Mouse (Mus musculus): ENCODE data around the gene Fam178b. TPM values are rescaled to one million over a fixed set of nuclear protein-coding genes. Genes with fewer than 3 reads are reported as not detected.

Gene Fam178b
- polyA plus RNA-seq (2015; fragmentation: Nextera tagmentation; extraction: Ambion mirVana), result 4.4 and 5.5 TPM in 2 replicates

DNA sequence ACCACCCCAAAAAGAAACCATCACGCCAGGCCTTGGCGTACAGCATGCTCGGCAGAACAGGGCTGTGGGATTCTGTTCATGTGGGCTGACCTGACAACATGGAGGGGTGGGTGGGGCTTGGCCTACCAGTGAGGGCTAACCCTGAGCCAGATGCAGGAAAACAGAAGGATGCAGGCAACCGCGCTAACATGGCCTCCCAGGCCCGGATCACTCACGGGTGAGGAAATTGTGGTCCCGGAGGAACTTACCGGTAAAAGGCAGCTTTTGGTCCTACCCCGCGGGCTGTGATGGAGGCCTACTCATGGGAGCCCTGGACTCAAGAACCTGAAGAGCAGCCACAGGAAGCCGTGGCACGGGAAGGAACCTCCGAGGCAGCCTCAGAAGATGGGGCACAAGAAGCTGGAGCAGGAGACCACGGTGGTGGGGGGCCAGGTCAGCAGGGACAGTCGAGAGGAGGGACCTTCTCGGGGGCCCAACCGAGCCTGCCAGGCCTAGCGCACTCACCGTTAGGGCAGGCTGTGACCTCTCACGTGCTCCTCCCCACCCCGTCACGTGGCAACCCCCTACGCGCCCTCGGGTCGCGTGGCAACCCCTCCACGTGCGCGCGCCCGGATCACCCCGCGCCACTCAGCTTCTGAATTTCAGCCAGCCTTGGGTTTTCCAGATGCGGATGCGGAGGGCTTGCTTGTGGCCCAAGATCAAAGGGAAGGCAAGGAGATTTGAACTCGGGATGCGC is at the start of gene Fam178b:
Gene Fam178b (minus strand): TSS at position 564 of the 736 bp plus-strand sequence.
- no peaks in the 10 kb centered on the region for H3K27me3 ChIP-seq (ENCODE audit: control insufficient read depth, insufficient read depth, low read depth, low read length)
- WGBS, result 91% methylated on average over 39 of the region's 39 CpGs
- no peak within 1 kb of the TSS for H3K9ac ChIP-seq (ENCODE audit: low read length)
- no peak within 1 kb of the TSS for H3K27ac ChIP-seq (ENCODE audit: low read length)
- no peaks in the 10 kb centered on the region for H3K9me3 ChIP-seq (ENCODE audit: control insufficient read depth, low read length)
- H3K36me3 ChIP-seq (ENCODE audit: control insufficient read depth, insufficient read depth, low read length), result no peaks in the 10 kb centered on the region
- no peaks in the 10 kb centered on the region; the same call in 1 of the 2 replicates for H3K4me1 ChIP-seq (replicated peaks; ENCODE audit: control insufficient read depth, insufficient read depth, low read length)
- H3K4me3 ChIP-seq (ENCODE audit: low read length), result no peak within 1 kb of the TSS
- no peak for ATAC-seq (ENCODE audit: low read depth)
- H3K4me2 ChIP-seq (ENCODE audit: low read depth, low read length), result no peak within 1 kb of the TSS

- no peaks in the 10 kb centered on the region for H3K36me3 ChIP-seq (ENCODE audit: control insufficient read depth, insufficient read depth, low read length)
- H3K27ac ChIP-seq (ENCODE audit: low read length), result no peak overlapping the region
These were observed 41.1 kb upstream of the Fam178b start for GRCm38 (mm10) chr1:36724057-36724431.

DNA sequence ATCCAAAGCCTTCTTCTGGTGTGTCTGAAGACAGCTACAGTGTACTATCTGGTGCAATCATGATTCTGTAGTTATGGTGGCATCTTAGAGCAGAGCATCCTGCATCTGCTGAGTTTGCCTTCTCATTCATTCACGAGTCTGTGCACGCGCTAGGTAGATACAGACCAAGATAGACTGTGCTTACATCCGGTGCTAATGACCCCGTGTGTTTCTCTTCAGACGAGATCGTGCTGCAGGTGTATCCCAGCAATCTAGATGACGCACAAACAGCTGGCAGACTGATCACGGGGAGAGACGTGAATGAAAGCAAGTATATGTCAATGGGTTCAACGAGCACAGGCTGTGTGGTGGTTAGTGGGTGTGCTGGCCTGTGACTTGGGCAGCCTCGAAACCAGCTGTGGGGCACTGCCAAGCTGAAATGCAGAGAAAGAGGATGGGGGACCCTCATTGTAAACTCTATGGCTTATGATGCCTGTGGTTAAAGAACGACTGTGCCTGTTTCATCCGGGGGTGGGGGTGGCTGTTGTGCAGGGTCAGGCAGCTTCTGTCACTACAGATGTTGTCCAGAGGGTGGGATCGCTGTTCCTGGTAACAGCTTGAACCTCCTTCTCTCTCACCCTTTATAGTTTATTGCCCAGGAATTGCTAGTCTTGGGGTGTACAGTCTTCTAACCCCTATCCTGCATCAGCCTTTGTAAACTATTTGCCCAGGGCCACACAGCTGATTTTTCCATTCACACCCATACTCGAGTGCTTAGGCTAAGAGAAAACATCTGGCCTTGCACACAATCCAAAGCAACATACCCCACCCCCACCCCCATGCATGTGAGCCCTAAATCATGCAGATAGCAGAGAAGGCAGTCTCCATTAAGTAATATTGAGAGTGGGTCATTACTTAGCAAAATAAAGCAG is 40.4 kb upstream of the Fam178b start:
- ATAC-seq (ENCODE audit: low read depth), result peak; percentile 60

More at GRCm38 (mm10) chr1:36724057-36724431, 41.1 kb upstream of the Fam178b start:
- no peak overlapping the region for H3K4me3 ChIP-seq (ENCODE audit: low read length)
- H3K9me3 ChIP-seq (ENCODE audit: control insufficient read depth, low read length), result no peaks in the 10 kb centered on the region
- H3K27me3 ChIP-seq (ENCODE audit: control insufficient read depth, insufficient read depth, low read depth, low read length), result no peaks in the 10 kb centered on the region
- no peak overlapping the region for H3K9ac ChIP-seq (ENCODE audit: low read length)
- WGBS, result 67% methylated on average over 4 of the region's 4 CpGs
- ATAC-seq (ENCODE audit: low read depth), result no peak
- H3K4me2 ChIP-seq (ENCODE audit: low read depth, low read length), result no peak overlapping the region
- peaks cover 4% of the 10 kb centered on the region for H3K4me1 ChIP-seq (replicated peaks; ENCODE audit: control insufficient read depth, insufficient read depth, low read length)

GRCm38 (mm10) chr1:36718786-36719185 is 35.8 kb upstream of the Fam178b start:
- Histone ChIP-seq H3K36me3 (ENCODE audit: control insufficient read depth, insufficient read depth, low read length) (no peaks in the 10 kb centered on the region), H3K4me1 (replicated peaks; ENCODE audit: control insufficient read depth, insufficient read depth, low read length) (peaks cover 4% of the 10 kb centered on the region), H3K9me3 (ENCODE audit: control insufficient read depth, low read length) (no peaks in the 10 kb centered on the region), H3K4me2 (ENCODE audit: low read depth, low read length) (no peak overlapping the region), H3K27ac (ENCODE audit: low read length) (no peak overlapping the region), H3K27me3 (ENCODE audit: control insufficient read depth, insufficient read depth, low read depth, low read length) (no peaks in the 10 kb centered on the region), H3K4me3 (ENCODE audit: low read length) (no peak overlapping the region), H3K9ac (ENCODE audit: low read length) (no peak overlapping the region)
- no peak for ATAC-seq (ENCODE audit: low read depth)
- WGBS, result 61% methylated on average over 1 of the region's 1 CpGs

More for the DNA sequence above, 40.4 kb upstream of the Fam178b start:
- no peaks in the 10 kb centered on the region for H3K27me3 ChIP-seq (ENCODE audit: control insufficient read depth, insufficient read depth, low read depth, low read length)
- 55% methylated on average over 16 of the region's 16 CpGs for WGBS
- H3K4me2 ChIP-seq (ENCODE audit: low read depth, low read length), result no peak overlapping the region
- H3K4me3 ChIP-seq (ENCODE audit: low read length), result no peak overlapping the region
- H3K9me3 ChIP-seq (ENCODE audit: control insufficient read depth, low read length), result no peaks in the 10 kb centered on the region
- no peak overlapping the region for H3K9ac ChIP-seq (ENCODE audit: low read length)
- no peak overlapping the region for H3K27ac ChIP-seq (ENCODE audit: low read length)
- no peaks in the 10 kb centered on the region for H3K36me3 ChIP-seq (ENCODE audit: control insufficient read depth, insufficient read depth, low read length)
- peaks cover 4% of the 10 kb centered on the region for H3K4me1 ChIP-seq (replicated peaks; ENCODE audit: control insufficient read depth, insufficient read depth, low read length)

DNA sequence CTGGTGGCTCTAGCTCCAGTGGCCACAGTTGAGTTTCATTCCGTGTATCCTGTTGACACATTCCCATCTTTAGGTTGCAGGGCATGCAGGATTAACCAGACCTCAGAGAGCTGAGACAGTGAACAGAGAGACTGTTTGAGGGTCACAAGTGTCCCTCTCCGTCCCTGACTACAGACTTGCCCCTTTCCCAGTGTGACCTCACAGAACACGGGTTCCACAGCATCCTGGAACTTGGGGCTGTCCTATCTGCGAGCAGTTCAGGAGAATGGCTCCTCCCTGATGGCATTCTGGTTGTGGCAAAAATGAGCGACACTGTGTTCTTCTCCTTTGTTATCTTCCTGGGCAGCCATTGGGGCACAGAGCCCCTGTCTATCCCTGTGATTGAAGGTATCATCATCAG is 31.3 kb upstream of the Fam178b start, which contains the start of gene Actr1b:
Gene Actr1b (minus strand): TSS at position 112 of the 400 bp plus-strand sequence.
- no peak within 1 kb of the TSS for H3K4me3 ChIP-seq (ENCODE audit: low read length)
- H3K4me2 ChIP-seq (ENCODE audit: low read depth, low read length), result no peak within 1 kb of the TSS
- H3K4me1 ChIP-seq (replicated peaks; ENCODE audit: control insufficient read depth, insufficient read depth, low read length), result no peaks in the 10 kb centered on the region
- H3K27me3 ChIP-seq (ENCODE audit: control insufficient read depth, insufficient read depth, low read depth, low read length), result no peaks in the 10 kb centered on the region
- 77% methylated on average over 5 of the region's 5 CpGs for WGBS
- H3K27ac ChIP-seq (ENCODE audit: low read length), result no peak within 1 kb of the TSS
- no peaks in the 10 kb centered on the region for H3K36me3 ChIP-seq (ENCODE audit: control insufficient read depth, insufficient read depth, low read length)
- H3K9ac ChIP-seq (ENCODE audit: low read length), result no peak within 1 kb of the TSS
- no peak for ATAC-seq (ENCODE audit: low read depth)
- H3K9me3 ChIP-seq (ENCODE audit: control insufficient read depth, low read length), result no peaks in the 10 kb centered on the region

DNA sequence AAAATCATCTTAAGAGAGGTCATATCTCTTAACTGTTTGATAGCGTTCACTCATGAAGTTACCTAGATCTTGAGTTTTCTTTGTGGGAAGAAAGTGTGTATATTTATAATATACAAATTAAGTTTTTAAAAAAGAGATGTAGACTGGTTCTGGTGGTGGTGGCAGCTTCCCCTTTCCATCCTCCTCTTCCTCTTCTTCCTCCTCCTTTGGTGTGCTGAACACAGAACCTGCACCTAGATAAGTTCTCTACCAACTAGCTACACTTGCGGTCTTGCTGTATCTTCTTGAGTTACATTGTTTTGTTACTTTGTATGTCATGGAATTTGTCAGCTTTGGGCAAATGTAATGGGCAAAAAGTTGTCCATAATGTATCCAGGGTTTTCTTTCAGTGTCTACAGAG is 28.1 kb upstream of the Fam178b start:
- H3K4me1 ChIP-seq (replicated peaks; ENCODE audit: control insufficient read depth, insufficient read depth, low read length), result peaks cover 13% of the 10 kb centered on the region
- H3K9me3 ChIP-seq (ENCODE audit: control insufficient read depth, low read length), result no peaks in the 10 kb centered on the region
- H3K27me3 ChIP-seq (ENCODE audit: control insufficient read depth, insufficient read depth, low read depth, low read length), result no peaks in the 10 kb centered on the region
- H3K4me2 ChIP-seq (ENCODE audit: low read depth, low read length), result no peak overlapping the region
- H3K4me3 ChIP-seq (ENCODE audit: low read length), result no peak overlapping the region
- 90% methylated on average over 2 of the region's 2 CpGs for WGBS
- H3K9ac ChIP-seq (ENCODE audit: low read length), result no peak overlapping the region
- H3K36me3 ChIP-seq (ENCODE audit: control insufficient read depth, insufficient read depth, low read length), result no peaks in the 10 kb centered on the region
- ATAC-seq (ENCODE audit: low read depth), result no peak
- no peak overlapping the region for H3K27ac ChIP-seq (ENCODE audit: low read length)

DNA sequence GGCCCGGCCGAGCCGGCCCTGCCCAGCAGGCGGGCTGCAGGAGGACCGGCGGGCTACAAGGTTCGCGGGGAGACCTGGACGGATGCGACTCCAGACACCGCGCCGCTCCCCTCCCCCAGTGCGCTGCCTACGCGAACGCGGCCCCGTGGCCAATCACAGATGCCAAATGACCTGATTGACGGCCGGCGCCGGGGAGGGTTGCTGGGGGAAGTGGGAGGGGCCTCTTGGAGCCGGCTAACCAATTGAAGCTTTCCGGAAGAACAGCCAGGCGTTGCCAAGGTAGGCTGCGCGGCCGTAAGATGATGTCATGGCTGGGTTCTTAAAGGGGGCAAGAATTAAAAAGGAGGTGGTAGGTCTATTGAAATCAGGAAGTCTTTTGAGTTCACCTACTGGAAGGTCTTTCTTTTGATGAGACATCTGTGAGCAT is 26.9 kb upstream of the Fam178b start, which contains the start of gene 4933424G06Rik:
Gene 4933424G06Rik (plus strand): TSS at position 296 of the 427 bp plus-strand sequence.
- peak within 1 kb of the TSS; percentile 94 for H3K9ac ChIP-seq (ENCODE audit: low read length)
- WGBS, result under 1% methylated on average over 29 of the region's 29 CpGs
- peak within 1 kb of the TSS; percentile 86 for H3K4me2 ChIP-seq (ENCODE audit: low read depth, low read length)
- peak within 1 kb of the TSS; percentile 98 for H3K4me3 ChIP-seq (ENCODE audit: low read length)
- peak; percentile 98 for ATAC-seq (ENCODE audit: low read depth)
- no peaks in the 10 kb centered on the region for H3K27me3 ChIP-seq (ENCODE audit: control insufficient read depth, insufficient read depth, low read depth, low read length)
- H3K4me1 ChIP-seq (replicated peaks; ENCODE audit: control insufficient read depth, insufficient read depth, low read length), result peaks cover 13% of the 10 kb centered on the region
- peak within 1 kb of the TSS; percentile 79 for H3K27ac ChIP-seq (ENCODE audit: low read length)
- peaks cover 4% of the 10 kb centered on the region; the same call in 1 of the 2 replicates for H3K36me3 ChIP-seq (ENCODE audit: control insufficient read depth, insufficient read depth, low read length)
- H3K9me3 ChIP-seq (ENCODE audit: control insufficient read depth, low read length), result no peaks in the 10 kb centered on the region

GRCm38 (mm10) chr1:36709055-36709853 is 26.3 kb upstream of the Fam178b start:
- H3K9me3 ChIP-seq (ENCODE audit: control insufficient read depth, low read length), result no peaks in the 10 kb centered on the region
- peak overlapping the region; percentile 79 for H3K27ac ChIP-seq (ENCODE audit: low read length)
- peak; percentile 74 for ATAC-seq (ENCODE audit: low read depth)
- H3K36me3 ChIP-seq (ENCODE audit: control insufficient read depth, insufficient read depth, low read length), result peaks cover 4% of the 10 kb centered on the region; the same call in 1 of the 2 replicates
- H3K4me2 ChIP-seq (ENCODE audit: low read depth, low read length), result peak overlapping the region; percentile 86
- peak overlapping the region; percentile 98 for H3K4me3 ChIP-seq (ENCODE audit: low read length)
- H3K9ac ChIP-seq (ENCODE audit: low read length), result peak overlapping the region; percentile 94
- WGBS, result under 1% methylated on average over 33 of the region's 33 CpGs
- no peaks in the 10 kb centered on the region for H3K27me3 ChIP-seq (ENCODE audit: control insufficient read depth, insufficient read depth, low read depth, low read length)
- H3K4me1 ChIP-seq (replicated peaks; ENCODE audit: control insufficient read depth, insufficient read depth, low read length), result peaks cover 13% of the 10 kb centered on the region
